Mouse (Mus musculus) MN1 (cell line): Measurements from ENCODE around the gene Cfap97.
"Not testable (repeated sequence)": the region's sequence is repeated elsewhere in the genome, so short reads cannot be mapped to it uniquely, and the experiment has no call there.

ENCODE experiments used
- DNase-seq: peaks from one replicate; pipeline ENCODE4 v3.0.0-alpha.2; 2016; ENCODE audit warnings: low spot score

Gene Cfap97

DNA sequence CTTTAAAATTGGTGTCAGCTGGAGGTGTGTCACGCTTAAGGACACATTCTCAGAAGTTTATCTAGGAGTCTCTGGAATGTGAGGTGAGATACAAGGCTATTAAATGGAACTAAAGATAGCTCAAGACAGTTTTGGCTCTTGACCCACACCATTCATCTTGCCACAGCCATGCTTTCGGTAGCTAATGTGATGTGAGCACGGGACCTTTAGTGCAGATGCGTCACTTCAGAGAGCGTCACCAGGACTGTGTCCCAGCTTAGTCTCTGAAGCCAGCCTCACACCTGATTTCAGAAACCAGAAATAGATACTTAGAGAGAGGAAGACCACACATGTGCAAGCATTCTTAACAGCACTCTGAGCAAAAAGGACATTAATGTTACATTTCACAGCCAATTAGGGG is 75.1 kb downstream of the Cfap97 start:
- no peak for DNase-seq

DNA sequence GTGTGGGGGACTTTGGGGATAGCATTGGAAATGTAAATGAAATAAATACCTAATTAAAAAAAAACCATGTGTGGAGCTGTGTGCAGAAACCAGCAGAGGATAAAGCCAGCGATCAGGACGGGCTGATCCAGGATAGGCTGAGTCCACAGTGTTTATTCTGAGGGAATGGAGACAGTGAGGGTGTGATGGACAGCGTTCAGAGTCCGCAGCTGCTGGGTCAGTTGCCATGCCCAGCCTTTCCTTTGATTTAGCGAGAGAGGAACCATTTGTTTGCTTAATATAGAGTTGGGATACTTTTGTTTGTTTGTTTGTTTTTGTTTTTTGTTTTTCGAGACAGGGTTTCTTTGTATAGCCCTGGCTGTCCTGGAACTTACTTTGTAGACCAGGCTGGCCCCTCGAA is 80.4 kb downstream of the Cfap97 start:
- not testable (repeated sequence) for DNase-seq

DNA sequence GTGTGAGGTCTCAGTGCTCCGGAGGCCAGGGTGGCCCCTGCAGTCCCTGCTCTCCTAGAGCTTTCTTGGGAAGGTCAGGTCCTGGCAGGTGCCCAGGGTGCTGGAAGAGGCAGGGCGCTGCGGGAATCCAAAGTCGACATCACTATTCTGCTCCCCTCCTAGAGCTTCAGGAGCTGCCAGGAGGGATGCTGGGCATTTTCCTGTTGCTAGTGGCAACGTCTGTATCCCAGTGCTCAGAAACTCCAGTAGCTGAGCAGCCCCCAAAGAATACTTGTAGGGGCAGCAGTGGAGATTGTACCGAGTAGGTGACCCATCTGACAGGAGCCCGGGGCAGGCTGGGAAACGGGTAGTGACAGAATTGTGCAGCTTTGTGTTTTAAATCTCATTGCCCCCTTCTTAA is 81.2 kb downstream of the Cfap97 start:
- no peak for DNase-seq

DNA sequence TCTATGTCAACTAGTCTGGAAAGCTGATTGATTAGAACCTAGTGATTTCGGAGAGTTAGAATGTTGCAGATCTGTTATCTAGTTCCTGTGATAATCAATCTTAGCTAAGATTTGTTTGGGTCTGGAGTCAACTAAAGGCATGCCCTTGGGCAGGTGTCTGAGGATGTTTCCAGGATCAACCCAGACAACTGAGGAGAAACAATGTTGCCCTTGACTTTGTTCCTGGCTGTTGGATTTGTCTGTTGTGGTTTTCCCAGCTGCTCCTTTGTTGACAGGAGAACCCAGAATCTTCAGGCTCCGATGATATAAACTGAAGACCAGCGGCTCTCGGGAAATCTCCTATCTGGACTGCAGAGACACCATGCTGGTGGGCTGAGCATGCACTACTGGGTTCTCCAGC is 83.2 kb downstream of the Cfap97 start:
- DNase-seq, result no peak

DNA sequence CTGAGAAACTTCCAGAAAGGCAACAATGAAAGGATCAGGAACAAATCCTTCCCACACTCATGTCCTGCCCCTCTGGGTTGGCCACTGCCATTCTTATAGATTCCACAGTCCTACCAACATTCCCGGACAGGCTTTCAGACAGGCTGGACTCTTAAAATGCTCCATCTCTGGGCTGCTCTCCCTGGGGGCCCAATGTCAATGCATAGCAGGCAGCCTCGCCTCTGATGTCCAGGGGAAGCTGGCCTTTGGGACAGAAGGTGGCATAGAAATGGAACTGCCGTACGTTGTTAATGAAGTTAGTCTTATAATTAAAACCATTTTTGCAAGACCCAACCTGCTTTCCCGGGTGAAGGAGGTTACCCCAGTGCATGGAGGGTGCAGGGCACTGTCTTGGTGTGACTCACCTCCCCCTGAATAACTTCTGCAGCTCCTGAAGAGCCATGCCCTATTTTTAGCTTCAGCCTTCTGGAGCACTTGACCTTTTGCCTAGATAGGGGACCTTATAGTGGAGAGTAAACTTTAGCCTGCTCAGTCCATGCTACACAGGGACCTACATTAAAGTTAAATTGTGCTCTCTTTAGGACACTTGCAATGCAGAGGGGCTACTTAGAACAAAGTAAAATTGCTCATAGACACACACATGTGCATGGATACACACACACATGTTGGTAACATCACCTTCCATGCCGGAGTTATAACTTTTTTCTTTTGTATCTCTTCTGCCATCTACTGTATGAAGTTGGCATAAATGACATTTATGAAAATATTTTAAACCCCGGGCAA is 85.1 kb downstream of the Cfap97 start:
- peak; percentile 41 for DNase-seq

DNA sequence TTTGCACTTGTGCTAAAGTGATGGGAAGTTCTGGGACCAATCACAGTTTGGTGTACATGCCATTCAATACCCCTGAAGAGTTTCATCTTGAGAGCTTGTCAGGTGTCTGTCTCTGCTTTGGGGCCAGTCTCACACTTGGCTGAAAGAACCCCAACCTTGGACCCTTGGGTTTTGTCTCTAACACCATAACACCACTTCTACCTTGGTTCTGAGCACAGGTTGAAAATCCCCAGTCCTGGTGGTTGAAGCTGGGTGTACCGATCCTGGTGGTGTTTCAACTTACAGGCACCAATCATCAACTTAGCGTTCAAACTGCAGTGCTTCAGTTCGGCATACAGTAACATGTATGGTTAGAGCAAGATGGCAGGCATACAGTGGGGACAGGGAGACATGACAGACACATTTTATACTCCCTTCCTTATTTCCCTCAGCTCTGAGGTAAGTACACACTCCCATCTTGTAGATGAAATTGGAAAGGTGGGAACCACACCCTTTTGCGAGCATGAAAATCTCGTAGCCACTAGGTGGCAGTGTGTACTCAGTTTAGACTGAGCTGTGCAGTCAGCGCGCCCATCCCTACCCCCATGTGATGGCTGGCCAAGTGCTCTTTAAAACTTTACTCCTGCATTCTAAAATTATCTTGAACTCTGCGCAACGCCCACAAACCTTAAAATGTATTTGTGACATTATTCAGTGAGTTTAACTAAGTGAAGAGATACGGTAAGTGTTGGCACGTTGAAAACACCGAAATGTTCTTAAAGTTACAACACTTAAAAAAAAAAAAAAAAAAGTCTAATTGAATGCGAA is 90.2 kb downstream of the Cfap97 start:
- peak; percentile 81 for DNase-seq

DNA sequence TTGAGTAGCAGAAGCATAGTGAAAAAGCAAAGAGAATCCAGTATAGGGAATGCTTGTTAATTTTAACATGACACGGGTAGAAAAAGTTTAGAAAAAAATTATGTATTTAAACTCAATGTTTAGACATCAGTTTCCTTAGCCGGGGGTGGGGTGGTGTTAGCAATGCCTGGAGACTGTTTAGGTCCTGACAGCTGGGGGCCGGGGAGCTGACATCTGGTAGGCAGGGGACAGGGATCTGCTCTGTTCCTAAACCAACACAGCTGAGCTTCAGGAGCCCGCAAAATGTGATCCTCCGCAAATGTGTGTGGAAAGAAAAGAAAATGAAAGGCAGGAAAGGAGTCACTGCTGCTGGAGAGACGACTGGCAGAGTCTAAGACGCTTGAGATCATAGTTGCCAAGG is 91.4 kb downstream of the Cfap97 start:
- DNase-seq, result no peak
